Mouse (Mus musculus): Measurements from ENCODE around the gene Rarb.

Rarb gene

GRCm38 (mm10) chr14:16537433-16537832, 281.5 kb downstream of the Rarb start:
- no peak for DNase-seq (ENCODE audit: low spot score in 2 of 2)

DNA sequence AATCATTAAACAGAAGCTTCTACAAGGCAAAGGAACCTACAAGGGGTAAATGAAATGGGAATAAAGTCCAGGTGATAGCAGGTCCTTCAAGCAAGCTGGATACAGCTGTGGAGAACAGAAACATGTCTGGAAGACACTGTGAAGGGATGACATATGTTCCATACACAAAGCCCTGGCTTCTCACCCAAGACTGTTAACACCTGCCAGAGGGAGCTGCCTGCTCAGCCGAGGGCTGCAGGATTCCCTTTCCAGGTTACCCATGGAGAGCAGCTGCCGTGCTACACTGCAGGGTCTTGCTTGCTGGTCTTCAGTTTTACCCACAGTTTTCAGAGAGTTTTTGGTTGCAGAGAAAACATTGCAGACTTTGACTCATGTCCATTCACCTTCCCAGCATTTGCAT, 290.3 kb downstream of the Rarb start:
- no peak for DNase-seq (ENCODE audit: low spot score in 2 of 2)

GRCm38 (mm10) chr14:16526120-16526519, 292.8 kb downstream of the Rarb start:
- no peak for DNase-seq (ENCODE audit: low spot score in 2 of 2)

DNA sequence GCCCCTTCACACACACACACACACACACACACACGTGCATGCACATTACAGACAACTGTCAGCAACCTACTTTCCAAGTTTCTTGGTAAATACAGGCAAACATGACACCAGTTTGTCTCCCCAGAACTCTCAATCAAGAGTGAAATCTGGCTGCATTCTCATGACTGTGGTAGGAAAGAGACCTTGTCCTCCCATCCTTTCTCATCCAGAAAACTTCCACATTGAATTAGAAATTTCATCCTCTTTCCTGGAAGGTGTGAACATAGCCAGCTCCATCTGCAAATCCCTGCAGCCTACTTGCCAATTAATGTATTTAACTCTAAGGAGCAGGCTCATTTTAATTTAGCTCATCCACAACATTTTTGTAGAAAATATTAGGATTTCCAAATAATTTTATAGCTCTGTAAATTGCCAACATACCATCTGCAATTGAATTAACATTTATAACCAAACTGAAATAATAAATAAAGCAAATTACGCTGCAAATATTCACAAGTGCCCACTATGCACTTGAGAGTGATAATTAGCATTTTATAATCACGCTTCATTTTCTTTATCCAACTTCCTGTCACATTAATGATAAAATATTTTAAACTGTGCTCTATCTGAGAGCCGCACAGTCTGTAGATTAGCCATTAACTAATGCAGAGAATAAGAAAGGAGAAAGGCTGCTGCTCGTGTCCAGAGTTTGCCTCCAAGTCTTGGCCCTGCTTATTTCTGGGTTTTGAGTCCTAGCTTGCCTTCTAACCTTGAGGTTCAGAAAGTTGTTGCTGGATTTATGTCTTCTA, 293.6 kb downstream of the Rarb start:
- DNase-seq (ENCODE audit: low spot score in 2 of 2) = no peak

GRCm38 (mm10) chr14:16522852-16523251, 296.1 kb downstream of the Rarb start:
- no peak for DNase-seq (ENCODE audit: low spot score in 2 of 2)

DNA sequence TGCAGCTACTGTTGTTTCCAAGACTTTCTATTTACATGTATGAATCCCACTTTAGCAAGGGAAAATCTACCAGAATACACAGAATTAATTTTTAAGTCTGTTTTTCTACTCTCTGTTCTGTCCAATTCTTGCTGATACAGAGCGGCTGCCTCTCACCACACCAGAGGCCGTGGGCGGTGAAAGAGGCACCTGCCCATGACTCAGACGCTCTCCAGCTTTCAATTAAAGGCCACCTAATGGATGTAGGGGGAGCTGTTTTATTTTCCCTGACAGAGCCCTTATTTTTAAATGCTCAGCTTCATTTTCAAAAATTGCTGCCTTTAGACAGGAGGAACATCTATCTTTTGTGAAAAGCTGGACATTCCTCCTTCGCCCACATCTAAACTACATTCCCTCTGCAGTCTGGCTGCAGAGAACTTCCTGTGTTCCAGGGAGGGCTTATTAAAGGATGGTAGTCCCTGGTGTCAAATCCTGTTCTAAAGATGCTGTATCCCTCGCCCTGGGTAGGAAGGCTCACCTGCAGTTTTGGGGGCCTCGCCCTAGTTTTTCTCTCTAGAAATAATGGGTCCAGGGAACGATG, 299.3 kb downstream of the Rarb start:
- no peak for DNase-seq (ENCODE audit: low spot score in 2 of 2)

GRCm38 (mm10) chr14:16517958-16518357, 301.0 kb downstream of the Rarb start:
- DNase-seq (ENCODE audit: low spot score in 2 of 2) = peak in 1 of 2 experiments; percentile 55

DNA sequence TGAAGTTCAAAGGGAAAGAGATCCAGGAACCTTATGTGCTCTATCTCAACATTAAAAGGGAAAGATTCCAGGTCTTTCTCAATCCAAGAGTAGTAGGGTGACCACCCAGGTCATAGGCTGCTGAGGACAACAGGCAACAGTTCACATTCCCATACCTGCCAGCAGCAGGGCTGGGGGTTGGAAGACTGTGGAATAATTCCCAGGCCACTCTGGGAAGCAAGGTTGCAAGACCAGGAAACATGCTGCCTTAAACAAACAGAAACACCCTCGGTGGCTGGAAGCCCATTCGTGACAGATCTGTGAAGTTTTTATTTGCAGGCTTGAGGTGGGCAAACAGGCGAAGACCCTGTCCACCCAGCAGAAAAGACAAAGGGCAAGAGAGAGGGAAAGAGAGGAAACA, 303.2 kb downstream of the Rarb start:
- DNase-seq (ENCODE audit: low spot score in 2 of 2) = no peak

GRCm38 (mm10) chr14:16510574-16510973, 308.4 kb downstream of the Rarb start:
- no peak for DNase-seq (ENCODE audit: low spot score in 2 of 2)

DNA sequence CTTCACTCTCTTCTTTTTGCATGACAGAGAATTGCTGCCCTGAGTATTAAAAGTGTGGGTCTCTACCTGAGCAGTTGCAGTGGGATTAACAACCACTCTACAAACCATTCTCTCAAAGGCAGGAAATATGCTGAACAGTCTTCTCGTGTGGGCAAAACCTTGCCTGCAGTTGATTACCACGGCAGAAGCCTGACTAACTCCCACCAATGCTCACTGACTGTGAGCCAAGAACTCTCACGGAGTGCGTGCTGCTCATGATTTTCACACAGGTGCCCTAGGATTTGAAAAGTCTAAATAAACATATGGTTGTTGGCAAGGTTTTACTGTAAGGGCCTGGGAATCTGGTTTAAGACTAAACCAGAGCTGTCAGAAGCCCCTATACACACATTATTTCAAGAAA, 309.1 kb downstream of the Rarb start:
- no peak for DNase-seq (ENCODE audit: low spot score in 2 of 2)

DNA sequence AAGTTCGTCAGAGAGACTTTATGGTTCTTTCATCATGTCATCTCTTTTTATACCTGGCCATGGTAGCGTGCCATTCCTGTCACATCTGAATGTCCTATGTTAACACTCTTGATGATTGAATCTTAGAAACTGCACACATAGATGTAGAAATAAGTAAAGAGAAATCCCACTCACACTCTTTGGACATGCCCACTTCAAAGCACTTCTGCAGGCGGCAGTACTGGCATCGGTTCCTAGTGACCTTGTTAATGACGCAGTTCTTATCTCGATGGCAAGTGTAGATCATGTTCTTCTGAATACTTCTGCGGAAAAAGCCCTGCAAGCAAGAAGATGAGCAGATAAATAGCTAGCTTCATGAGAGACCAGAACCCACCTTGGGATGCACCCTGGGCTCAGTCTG, 310.2 kb downstream of the Rarb start:
- DNase-seq (ENCODE audit: low spot score in 2 of 2) = no peak

DNA sequence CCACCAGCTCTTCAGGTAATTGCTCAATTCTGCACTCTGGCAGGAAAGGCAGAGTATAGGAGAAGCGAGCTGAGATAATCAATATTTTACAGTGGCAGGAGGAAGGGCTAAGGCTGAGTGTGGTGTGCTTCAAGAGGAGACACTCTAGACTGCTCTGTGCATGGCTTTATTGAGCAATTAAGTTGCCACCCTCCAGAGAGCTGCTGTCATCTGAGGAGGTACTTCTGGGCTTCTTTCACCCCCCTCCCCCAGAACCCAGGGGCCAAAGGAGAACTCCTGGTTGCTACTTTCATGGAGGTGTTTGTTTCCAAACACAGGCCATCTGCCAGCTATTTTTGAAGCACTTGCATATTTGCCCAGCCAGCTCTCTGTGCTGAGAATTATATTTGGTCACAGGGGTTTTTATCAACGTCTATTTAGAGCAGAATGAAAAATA, 321.7 kb downstream of the Rarb start:
- peak; percentile 41 to 57 for DNase-seq (ENCODE audit: low spot score in 2 of 2)

- DNase-seq (ENCODE audit: low spot score in 2 of 2) = peak in 1 of 2 experiments; percentile 20
These were observed 335.1 kb downstream of the Rarb start for GRCm38 (mm10) chr14:16483656-16484380.

DNA sequence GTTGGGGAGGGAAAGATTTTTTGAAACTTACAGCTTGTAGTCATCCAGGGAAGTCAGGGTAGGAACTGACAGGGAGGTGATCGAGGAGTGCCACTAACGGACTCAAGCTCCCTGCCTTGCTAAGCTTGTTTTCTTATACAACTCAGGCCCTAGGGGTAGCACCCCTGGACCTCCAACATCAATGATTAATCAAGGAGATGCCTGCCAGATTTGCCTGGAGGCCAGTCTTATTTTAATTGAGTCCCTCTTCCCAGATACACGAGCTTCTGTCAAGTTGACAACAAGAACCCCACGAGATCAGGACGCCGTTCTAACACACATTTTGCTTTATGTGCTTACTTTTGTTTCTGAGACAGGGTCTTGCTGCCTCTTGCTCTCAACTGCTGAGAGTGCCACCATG, 338.3 kb downstream of the Rarb start:
- peak in 1 of 2 experiments; percentile 8 for DNase-seq (ENCODE audit: low spot score in 2 of 2)

DNA sequence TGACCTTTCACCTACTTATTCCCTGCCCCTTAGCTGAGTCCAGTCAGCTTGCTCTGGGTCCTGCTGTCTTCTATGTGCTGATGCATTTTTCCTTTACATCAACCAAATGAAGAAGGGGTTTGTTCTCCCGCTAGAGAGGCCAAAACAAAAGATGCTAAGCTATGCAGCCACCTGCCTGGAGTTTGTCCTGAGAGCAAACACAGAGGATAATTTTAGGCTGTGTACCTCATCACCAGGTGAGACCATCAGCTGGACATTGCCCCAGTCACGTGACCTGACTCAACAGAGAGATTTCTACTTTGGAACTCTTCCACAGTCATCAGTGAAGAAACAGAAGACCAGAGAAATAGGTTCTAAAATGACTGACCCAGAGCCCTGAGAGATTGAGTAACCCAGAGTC, 339.4 kb downstream of the Rarb start:
- peak in 1 of 2 experiments; percentile 17 for DNase-seq (ENCODE audit: low spot score in 2 of 2)

DNA sequence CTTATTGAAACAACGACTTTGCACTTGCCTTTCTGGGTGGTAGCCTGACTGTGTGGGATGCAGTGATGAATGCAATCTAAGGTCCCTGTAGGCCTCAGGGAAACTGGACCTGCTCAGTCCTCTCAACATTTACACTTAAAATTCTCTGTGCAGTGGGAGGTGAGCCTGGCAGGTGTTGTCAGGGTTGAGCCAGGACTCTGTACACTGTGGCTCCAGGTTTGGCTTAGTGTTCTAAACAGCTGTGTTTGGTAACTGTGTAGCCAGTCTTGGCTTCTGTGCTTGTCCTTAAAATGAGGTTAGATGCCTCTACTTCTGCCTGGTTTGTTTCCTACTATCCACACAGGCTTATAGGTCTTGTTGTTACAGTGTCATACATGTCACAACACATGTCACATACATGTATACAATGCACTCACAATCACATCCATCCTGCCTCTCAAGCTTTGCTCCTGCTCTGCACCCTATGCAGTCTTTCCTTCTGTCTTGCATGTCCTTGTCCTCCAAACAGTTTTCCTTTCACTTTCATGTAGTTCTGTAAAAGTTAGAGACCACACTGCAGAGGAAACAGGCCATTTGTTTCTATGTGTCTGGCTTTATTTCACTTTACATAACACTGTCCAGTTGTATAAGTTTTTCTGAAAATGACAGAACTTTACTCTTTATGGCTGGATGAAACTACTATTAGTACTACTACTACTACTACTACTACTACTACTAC, 340.2 kb downstream of the Rarb start:
- DNase-seq (ENCODE audit: low spot score in 2 of 2) = peak in 1 of 2 experiments; percentile 14

DNA sequence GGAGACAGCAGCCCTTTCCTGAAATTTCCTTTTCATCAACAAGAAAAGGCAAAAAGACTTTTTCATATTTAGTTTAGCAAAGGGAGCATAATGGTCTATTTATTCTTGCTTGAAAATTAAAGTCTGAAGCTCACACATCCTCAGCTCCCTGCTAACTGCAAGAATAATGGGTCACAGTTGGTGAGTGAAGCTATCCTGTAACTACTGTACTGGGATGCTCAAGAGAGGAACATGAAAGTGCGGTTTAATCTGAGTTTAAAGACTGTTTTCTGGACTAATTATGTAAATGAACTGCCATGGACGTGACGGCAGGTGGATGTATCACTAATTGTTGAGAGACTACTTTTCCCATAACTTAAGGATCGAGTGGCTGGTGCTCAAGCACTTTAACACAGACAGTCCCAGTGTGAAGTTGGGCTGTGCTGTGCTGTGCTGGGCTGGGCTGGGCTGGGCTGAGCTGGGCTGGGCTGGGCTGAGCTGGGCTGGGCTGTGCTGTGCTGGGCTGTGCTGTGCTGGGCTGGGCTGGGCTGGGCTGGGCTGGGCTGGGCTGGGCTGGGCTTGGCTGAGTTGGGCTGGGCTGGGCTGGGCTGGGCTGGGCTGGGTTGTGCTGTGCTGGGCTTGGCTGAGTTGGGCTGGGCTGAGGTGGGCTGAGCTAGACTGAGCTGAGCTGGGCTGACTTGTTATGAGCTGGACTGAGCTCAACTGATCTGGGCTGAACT, 370.5 kb downstream of the Rarb start:
- DNase-seq (ENCODE audit: low spot score in 2 of 2) = no peak

DNA sequence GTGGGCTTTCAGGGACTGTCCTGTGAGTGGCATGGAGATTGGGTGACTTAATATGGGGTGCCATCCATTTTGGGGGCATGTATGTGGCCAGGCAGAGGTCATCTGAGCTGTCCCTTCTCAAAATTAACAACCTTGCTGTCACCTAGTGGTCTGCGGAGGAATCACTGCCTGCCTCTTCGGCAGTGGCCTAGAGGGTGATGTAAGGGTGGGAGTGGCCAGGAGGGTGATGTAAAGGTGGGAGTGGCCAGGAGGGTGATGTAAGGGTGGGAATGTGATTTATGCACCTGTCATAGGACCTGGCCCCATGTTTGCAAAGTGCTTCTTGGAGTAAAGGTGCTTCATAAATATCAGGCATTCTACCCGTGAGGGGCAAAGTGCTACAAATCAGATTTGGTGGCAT, 371.4 kb downstream of the Rarb start:
- no peak for DNase-seq (ENCODE audit: low spot score in 2 of 2)

GRCm38 (mm10) chr14:16444859-16445258, 374.1 kb downstream of the Rarb start:
- no peak for DNase-seq (ENCODE audit: low spot score in 2 of 2)

GRCm38 (mm10) chr14:16439385-16440126, 379.4 kb downstream of the Rarb start:
- no peak for DNase-seq (ENCODE audit: low spot score in 2 of 2)

GRCm38 (mm10) chr14:16437386-16437785, 381.6 kb downstream of the Rarb start:
- DNase-seq (ENCODE audit: low spot score in 2 of 2) = no peak
